ENCODE assay signal across 9 mouse cellular contexts in genomic region chr5:95880914-95881313, GRCm38 (mm10).
A peak's percentile ranks its signal among the peaks of the same experiment; 100 is the strongest.
DNase-seq lines count a peak whose midpoint lies in the region; ATAC-seq and TF ChIP-seq lines count a peak whose summit lies in the region.
"Had no signal": no experiment of that assay in that cellular context is flagged by ENCODE, and none has a peak within 500 bp of the region (broad histone marks: within the 10 kb centered on the region; RNA-seq: fewer than 3 reads in every experiment).

No protein-coding gene starts in this region.

- H3K9me3 ChIP-seq in heart, embryonic 12.5 days (replicated peaks): no peaks in the 10 kb centered on the region
- H3K9me3 ChIP-seq: G1E had no signal

- 0 out of 2 replicates have a peak, but pooled peaks have one; percentile 20 for TF ChIP-seq EP300 in heart, adult 2 months (IDR thresholded peaks at IDR 0.05; ENCODE audit: insufficient read depth, low read depth, low read length)

- intact Hi-C loops in heart, adult 2 months (cut with DNase I): loop anchor here (1.0 kb wide), 1 partner anchor 69 kb away; no protein-coding TSS in a partner anchor
- intact Hi-C loops in left cerebral cortex, postnatal 14 days (cut with DNase I): loop anchor here (1.0 kb wide), 1 partner anchor 69 kb away; no protein-coding TSS in a partner anchor

- H3K4me3 ChIP-seq in heart, adult 2 months: no peak overlapping the region
- H3K4me3 ChIP-seq in heart, embryonic 12.5 days: no peak overlapping the region
- no peak overlapping the region for H3K4me3 ChIP-seq in kidney, adult 2 months (ENCODE audit: insufficient read depth, low read depth, low read length)

- peak; percentile 79 for TF ChIP-seq CTCF in heart, adult 2 months (IDR thresholded peaks at IDR 0.05)
- peak; percentile 70 for TF ChIP-seq CTCF in kidney, adult 2 months (conservative IDR thresholded peaks at IDR 0.05; ENCODE audit: insufficient read depth, insufficient read length, low read depth, low read length)

- H3K27me3 ChIP-seq in heart, adult 2 months (ENCODE audit: control insufficient read depth, insufficient read depth, low read length): no peaks in the 10 kb centered on the region
- no peaks in the 10 kb centered on the region for H3K27me3 ChIP-seq in heart, embryonic 12.5 days (replicated peaks)
- no peaks in the 10 kb centered on the region for H3K27me3 ChIP-seq in kidney, adult 2 months (replicated peaks; ENCODE audit: control insufficient read depth, insufficient read depth, low read length)

- H3K79me2 ChIP-seq in heart, adult 2 months (replicated peaks; ENCODE audit: control insufficient read depth, insufficient read depth, low read length): no peaks in the 10 kb centered on the region

- H3K9ac ChIP-seq in heart, adult 2 months (ENCODE audit: low read depth, low read length): no peak overlapping the region
- H3K9ac ChIP-seq in heart, embryonic 12.5 days: no peak overlapping the region

- no peaks in the 10 kb centered on the region for H3K4me1 ChIP-seq in heart, adult 2 months (ENCODE audit: control insufficient read depth, insufficient read depth, low read length)
- no peaks in the 10 kb centered on the region for H3K4me1 ChIP-seq in heart, embryonic 12.5 days (replicated peaks)
- no peaks in the 10 kb centered on the region for H3K4me1 ChIP-seq in kidney, adult 2 months (ENCODE audit: control insufficient read depth, insufficient read depth, low read length)

- ATAC-seq in heart, embryonic 12.5 days (ENCODE audit: insufficient number of reproducible peaks, low FRiP score): no peak
- ATAC-seq in cerebellum, adult (ENCODE audit: insufficient number of reproducible peaks, low FRiP score, low TSS enrichment): peak; percentile 56; the same call in 1 of the 2 replicates

- no peaks in the 10 kb centered on the region for H3K36me3 ChIP-seq in heart, adult 2 months (ENCODE audit: control insufficient read depth, insufficient read depth, low read length)
- no peaks in the 10 kb centered on the region for H3K36me3 ChIP-seq in heart, embryonic 12.5 days
- H3K36me3 ChIP-seq in kidney, adult 2 months (ENCODE audit: control insufficient read depth, insufficient read depth, low read length): no peaks in the 10 kb centered on the region
- H3K36me3 ChIP-seq: G1E had no signal

- TF ChIP-seq POLR2A in heart, adult 2 months (IDR thresholded peaks at IDR 0.05; ENCODE audit: insufficient read depth, low read depth, low read length): no peak
- TF ChIP-seq POLR2A in kidney, adult 2 months (IDR thresholded peaks at IDR 0.05; ENCODE audit: low read depth, low read length): no peak

- H3K27ac ChIP-seq in heart, adult 2 months: no peak overlapping the region
- no peak overlapping the region for H3K27ac ChIP-seq in heart, embryonic 12.5 days (ENCODE audit: poor library complexity, severe bottlenecking)
- no peak overlapping the region for H3K27ac ChIP-seq in kidney, adult 2 months (ENCODE audit: insufficient read depth, low read depth, low read length)

- no peak overlapping the region for H3K4me2 ChIP-seq in heart, embryonic 12.5 days

- DNase-seq in heart, adult 2 months: peak; percentile 17 to 46
- DNase-seq in frontal cortex, postnatal 14 days (ENCODE audit: low spot score in 2 of 2): peak; percentile 24 to 59
- peak; percentile 26 for DNase-seq in kidney, adult 2 months
- DNase-seq in left cerebral cortex, postnatal 14 days (ENCODE audit: low spot score in 2 of 2): peak; percentile 71 to 77
- peak; percentile 20 for DNase-seq in retina, adult 2 months (ENCODE audit: low read depth, low spot score)
- no peak for DNase-seq in thymus, postnatal 14 days
